Mouse (Mus musculus): ENCODE measurements around the gene Gm15130. TPM values are rescaled to one million over a fixed set of nuclear protein-coding genes. Genes with fewer than 3 reads are reported as not detected.

The Gm15130 gene
- polyA plus RNA-seq (2015; fragmentation: Nextera tagmentation; extraction: Ambion mirVana), result not detected in 2 replicates

GRCm38 (mm10) chr2:111152836-111153235 is at the start of gene Gm15130:
Gene Gm15130 (minus strand): TSS chr2:111152936.

GRCm38 (mm10) chr2:111105882-111106281 is 46.9 kb downstream of the Gm15130 start, which contains the start of gene Gm13941:
Gene Gm13941 (minus strand): TSS chr2:111105982.

Other genes starting within 250 kb of the Gm15130 start
- gene Ano3, start 202.0 kb downstream of the Gm15130 start, polyA plus RNA-seq (2015; fragmentation: Nextera tagmentation; extraction: Ambion mirVana), result 0.09 and 0.28 TPM in 2 replicates
- not detected in 2 replicates for gene Gm13941, start 47.0 kb downstream of the Gm15130 start, polyA plus RNA-seq (2015; fragmentation: Nextera tagmentation; extraction: Ambion mirVana)
- gene 4930430A15Rik, start 76.7 kb upstream of the Gm15130 start, polyA plus RNA-seq (2015; fragmentation: Nextera tagmentation; extraction: Ambion mirVana), result not detected in 2 replicates
- gene Olfr1275, start 82.3 kb upstream of the Gm15130 start, polyA plus RNA-seq (2015; fragmentation: Nextera tagmentation; extraction: Ambion mirVana), result not detected in 2 replicates
- not detected in 2 replicates for gene Olfr1276, start 101.6 kb upstream of the Gm15130 start, polyA plus RNA-seq (2015; fragmentation: Nextera tagmentation; extraction: Ambion mirVana)
- gene Olfr1277, start 121.2 kb upstream of the Gm15130 start, polyA plus RNA-seq (2015; fragmentation: Nextera tagmentation; extraction: Ambion mirVana), result not detected in 2 replicates
- not detected in 2 replicates for gene Olfr1278, start 137.2 kb upstream of the Gm15130 start, polyA plus RNA-seq (2015; fragmentation: Nextera tagmentation; extraction: Ambion mirVana)
- gene Olfr1279, start 147.7 kb upstream of the Gm15130 start, polyA plus RNA-seq (2015; fragmentation: Nextera tagmentation; extraction: Ambion mirVana), result not detected in 2 replicates
- not detected in 2 replicates for gene Olfr1280, start 161.1 kb upstream of the Gm15130 start, polyA plus RNA-seq (2015; fragmentation: Nextera tagmentation; extraction: Ambion mirVana)
- not detected in 2 replicates for gene Olfr1281, start 173.6 kb upstream of the Gm15130 start, polyA plus RNA-seq (2015; fragmentation: Nextera tagmentation; extraction: Ambion mirVana)
- not detected in 2 replicates for gene Olfr1282, start 183.1 kb upstream of the Gm15130 start, polyA plus RNA-seq (2015; fragmentation: Nextera tagmentation; extraction: Ambion mirVana)
- not detected in 2 replicates for gene Olfr1283, start 213.9 kb upstream of the Gm15130 start, polyA plus RNA-seq (2015; fragmentation: Nextera tagmentation; extraction: Ambion mirVana)
- gene Olfr1284, start 222.6 kb upstream of the Gm15130 start, polyA plus RNA-seq (2015; fragmentation: Nextera tagmentation; extraction: Ambion mirVana), result not detected in 2 replicates